Mouse (Mus musculus) kidney, postnatal 0 days (tissue): Measurements from ENCODE around the gene Gm20388. TPM values are rescaled to one million over a fixed set of nuclear protein-coding genes. Genes with fewer than 3 reads are reported as not detected.
A peak's percentile ranks its signal among the peaks of the same experiment; 100 is the strongest.
"Not testable (repeated sequence)": the region's sequence is repeated elsewhere in the genome, so short reads cannot be mapped to it uniquely, and the experiment has no call there.

Experiments used
- ATAC-seq: fragments of 200-750 bp; cut with Nextera tagmentation; replicated peaks from 2 replicates; pipeline ENCODE4 v1.8.0; 2017; ENCODE audit warnings: low read depth, moderate number of reproducible peaks, moderate TSS enrichment, moderate library complexity; ENCODE audit not compliant: low FRiP score
- DNase-seq: peaks from one replicate; pipeline ENCODE4 v3.0.0-alpha.2; 2016; ENCODE audit warnings: low spot score
- H3K27ac ChIP-seq: fragments of 300-500 bp; sonication (generic); 2 replicates; pipeline ENCODE4 v1.5.1; 2014; ENCODE audit warnings: mild to moderate bottlenecking
- H3K27me3 ChIP-seq: fragments of 300-500 bp; sonication (generic); 2 replicates; pipeline ENCODE4 v1.6.1; 2014; ENCODE audit warnings: low read length, mixed read lengths; ENCODE audit not compliant: insufficient read depth
- H3K36me3 ChIP-seq: fragments of 300-500 bp; sonication (generic); 2 replicates; pipeline ENCODE4 v1.6.1; 2014; ENCODE audit warnings: low read length, mixed read lengths; ENCODE audit not compliant: insufficient read depth
- H3K4me1 ChIP-seq: fragments of 300-500 bp; sonication (generic); replicated peaks from 2 replicates; pipeline ENCODE4 v1.6.1; 2014; ENCODE audit warnings: antibody characterized with exemption, low read length, mixed read lengths; ENCODE audit not compliant: insufficient read depth
- H3K4me2 ChIP-seq: fragments of 300-500 bp; sonication (generic); 2 replicates; pipeline ENCODE4 v1.6.1; 2014; ENCODE audit warnings: mild to moderate bottlenecking, low read length, moderate library complexity, mixed read lengths
- H3K4me3 ChIP-seq: fragments of 300-500 bp; sonication (generic); replicated peaks from 2 replicates; pipeline ENCODE4 v1.5.1; 2014; ENCODE audit warnings: low read depth, low read length
- H3K9ac ChIP-seq: fragments of 300-500 bp; sonication (generic); 2 replicates; pipeline ENCODE4 v1.6.1; 2014; ENCODE audit warnings: low read depth, low read length
- H3K9me3 ChIP-seq: fragments of 300-500 bp; sonication (generic); replicated peaks from 2 replicates; pipeline ENCODE4 v1.6.1; 2016; ENCODE audit warnings: low read length, inconsistent platforms, mixed read lengths
- CTCF ChIP-seq: IDR thresholded peaks from 2 replicates; pipeline ENCODE4 v1.5.1; 2016; ENCODE audit warnings: antibody characterized with exemption, low read depth, mild to moderate bottlenecking, moderate library complexity
- WGBS: fragments of 180-500 bp; shearing (Covaris S2); extraction: QIAGEN DNeasy Blood & Tissue Kit; methylation state at CpG from one replicate; pipeline ENCODE4 v1.1.7; 2014; 5-methylcytosine and 5-hydroxymethylcytosine counted together
- polyA plus RNA-seq: library from polyadenylated mRNA; unstranded; fragments of >200 nt; fragmentation: Nextera tagmentation; extraction: Ambion mirVana; gene quantifications from 2 replicates; pipeline ENCODE4 v1.2.1, GENCODE M21; 2015

Gene Gm20388
- polyA plus RNA-seq, 1 experiment from 2014 or later: not detected

GRCm38 (mm10) chr8:123020859-123021258 lies 3110.2 kb downstream of the Gm20388 start:
- Histone ChIP-seq H3K36me3 (no peaks in the 10 kb centered on the region), H3K4me1 (peaks cover 20% of the 10 kb centered on the region; the same call in 1 of the 2 replicates), H3K27me3 (no peaks in the 10 kb centered on the region), H3K27ac (0 out of 2 replicates have a peak overlapping the region, but pooled peaks have one; percentile 36), H3K9me3 (no peaks in the 10 kb centered on the region), H3K4me3 (no peak overlapping the region), H3K9ac (no peak overlapping the region), H3K4me2 (no peak overlapping the region)
- no peak for TF ChIP-seq CTCF
- WGBS: 78% methylated on average over 2 of the region's 2 CpGs
- ATAC-seq (no peak), DNase-seq (no peak)

DNA sequence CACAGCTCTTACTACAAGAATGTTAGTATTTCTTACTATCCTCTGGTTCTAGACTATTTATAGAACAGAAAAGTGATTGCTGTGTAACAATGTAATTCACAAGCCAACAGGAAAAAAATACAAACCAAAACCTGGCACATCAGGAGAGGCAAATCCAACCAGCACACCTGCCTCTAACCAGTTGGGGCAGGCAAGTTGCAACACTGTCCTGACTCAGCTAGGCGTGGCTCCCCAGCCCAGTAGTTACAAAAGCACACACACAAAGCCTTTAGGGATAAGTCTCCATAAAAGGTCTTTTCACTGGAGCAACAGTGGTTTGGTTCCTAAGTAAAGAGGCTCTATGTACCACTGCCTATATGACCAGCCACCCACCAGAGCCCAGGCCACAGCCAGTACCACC lies 3110.6 kb downstream of the Gm20388 start:
- DNase-seq (no peak), ATAC-seq (no peak)
- no peak for TF ChIP-seq CTCF
- H3K9ac ChIP-seq: no peak overlapping the region
- peaks cover 20% of the 10 kb centered on the region; the same call in 1 of the 2 replicates for H3K4me1 ChIP-seq
- H3K36me3 ChIP-seq: no peaks in the 10 kb centered on the region
- H3K9me3 ChIP-seq: no peaks in the 10 kb centered on the region
- no peak overlapping the region for H3K4me3 ChIP-seq
- no peak overlapping the region for H3K4me2 ChIP-seq
- 0 out of 2 replicates have a peak overlapping the region, but pooled peaks have one; percentile 36 for H3K27ac ChIP-seq
- WGBS: 60% methylated on average over 1 of the region's 1 CpGs
- no peaks in the 10 kb centered on the region for H3K27me3 ChIP-seq

DNA sequence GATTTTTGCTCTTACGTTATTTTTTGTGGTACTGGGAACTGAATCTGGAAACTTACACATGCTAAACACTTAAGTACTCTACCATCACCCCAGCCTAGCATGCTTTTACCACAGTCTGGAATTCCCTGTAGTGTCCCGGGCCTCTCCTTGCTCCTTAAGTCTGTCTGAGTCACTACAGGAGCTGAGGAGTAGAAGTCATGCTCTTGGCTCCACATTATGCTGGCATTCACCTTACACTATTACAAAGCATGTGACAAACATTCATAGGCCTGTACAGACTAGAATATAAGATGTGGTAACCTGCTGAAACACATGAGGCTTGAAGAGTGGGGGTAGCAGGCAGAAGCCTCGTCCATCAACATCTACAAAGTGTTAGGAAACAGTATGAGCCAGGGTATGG lies 3112.1 kb downstream of the Gm20388 start:
- Histone ChIP-seq H3K4me1 (peaks cover 19% of the 10 kb centered on the region; the same call in 1 of the 2 replicates), H3K4me3 (no peak overlapping the region), H3K27me3 (no peaks in the 10 kb centered on the region), H3K9ac (no peak overlapping the region), H3K36me3 (no peaks in the 10 kb centered on the region), H3K4me2 (no peak overlapping the region), H3K27ac (no peak overlapping the region), H3K9me3 (no peaks in the 10 kb centered on the region)
- 73% methylated on average over 3 of the region's 3 CpGs for WGBS
- no peak for ATAC-seq
- DNase-seq: no peak
- no peak for TF ChIP-seq CTCF

DNA sequence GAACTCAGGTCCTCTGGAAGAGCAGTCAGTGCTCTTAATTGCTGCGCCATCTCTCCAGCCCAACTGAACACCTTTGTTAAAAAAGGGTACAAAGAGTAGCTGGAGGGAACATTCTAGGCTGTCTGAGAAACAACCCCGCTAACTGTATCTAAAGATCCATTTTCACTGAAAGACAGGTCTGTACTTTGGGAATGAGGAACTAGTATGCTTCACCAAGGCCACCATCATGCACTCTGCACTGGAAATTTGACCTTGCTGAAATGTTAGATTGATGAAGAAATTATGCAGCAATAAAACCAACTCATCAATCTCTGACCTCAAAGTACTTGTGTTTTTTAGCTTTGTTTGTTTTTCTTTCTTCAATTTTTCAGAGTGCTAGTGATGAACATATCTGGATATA lies 3113.6 kb downstream of the Gm20388 start:
- Histone ChIP-seq H3K4me1 (peaks cover 13% of the 10 kb centered on the region; the same call in 1 of the 2 replicates), H3K9ac (no peak overlapping the region), H3K9me3 (no peaks in the 10 kb centered on the region), H3K27ac (no peak overlapping the region), H3K4me2 (no peak overlapping the region), H3K27me3 (no peaks in the 10 kb centered on the region), H3K36me3 (no peaks in the 10 kb centered on the region), H3K4me3 (no peak overlapping the region)
- no peak for TF ChIP-seq CTCF
- ATAC-seq (no peak), DNase-seq (no peak)
- 99% methylated on average over 2 of the region's 2 CpGs for WGBS

GRCm38 (mm10) chr8:123025951-123026351 lies 3115.3 kb downstream of the Gm20388 start:
- ATAC-seq (no peak), DNase-seq (no peak)
- no peaks in the 10 kb centered on the region for H3K36me3 ChIP-seq
- no peak overlapping the region for H3K27ac ChIP-seq
- H3K27me3 ChIP-seq: no peaks in the 10 kb centered on the region
- no peak overlapping the region for H3K9ac ChIP-seq
- 0 out of 2 replicates have a peak, but pooled peaks cover 7% of the 10 kb centered on the region for H3K4me1 ChIP-seq
- no peak for TF ChIP-seq CTCF
- H3K4me2 ChIP-seq: no peak overlapping the region
- 69% methylated on average over 3 of the region's 3 CpGs for WGBS
- H3K4me3 ChIP-seq: no peak overlapping the region
- no peaks in the 10 kb centered on the region for H3K9me3 ChIP-seq

DNA sequence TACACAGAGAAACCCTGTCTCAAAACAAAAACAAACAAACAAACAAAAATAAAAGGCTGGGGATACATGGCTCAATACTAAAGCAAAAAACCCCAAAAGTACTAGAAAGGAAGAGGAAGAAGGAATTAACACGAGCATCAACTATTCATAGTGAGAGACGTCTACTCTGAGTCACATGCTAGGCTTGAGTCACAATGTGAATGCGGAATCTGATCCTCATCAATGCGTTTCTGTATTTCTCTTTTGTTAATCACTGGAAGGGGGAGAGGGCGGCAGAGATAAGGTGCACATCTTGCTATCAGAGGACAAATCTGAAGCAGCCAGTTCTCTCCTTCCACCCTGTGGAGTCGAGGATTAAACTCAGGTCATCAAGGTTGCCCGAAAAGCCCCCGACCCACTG lies 3117.1 kb downstream of the Gm20388 start:
- no peak for DNase-seq
- TF ChIP-seq CTCF: no peak

DNA sequence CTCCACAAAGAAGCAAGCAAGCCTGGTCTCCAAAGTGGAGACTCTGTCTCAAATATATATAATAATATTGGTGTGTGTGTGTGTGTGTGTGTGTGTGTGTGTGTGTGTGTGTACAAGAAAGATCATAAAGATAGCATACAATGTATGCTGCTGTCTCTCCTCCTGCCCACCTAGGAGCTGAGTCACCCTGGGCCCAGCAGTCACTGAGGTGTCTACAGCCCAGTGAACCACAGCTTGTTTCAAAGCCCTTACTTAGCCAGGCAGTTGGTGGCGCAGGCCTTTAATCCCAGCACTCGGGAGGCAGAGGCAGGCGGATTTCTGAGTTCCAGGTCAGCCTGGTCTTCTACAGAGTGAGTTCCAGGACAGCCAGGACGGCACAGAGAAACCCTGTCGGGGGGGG lies 3119.4 kb downstream of the Gm20388 start:
- not testable (repeated sequence) for H3K4me2 ChIP-seq, H3K9me3 ChIP-seq, H3K4me3 ChIP-seq, H3K36me3 ChIP-seq, H3K27me3 ChIP-seq, H3K4me1 ChIP-seq, H3K9ac ChIP-seq, H3K27ac ChIP-seq, ATAC-seq, DNase-seq
- WGBS: 76% methylated on average over 5 of the region's 5 CpGs

More for the DNA sequence above, 3117.1 kb downstream of the Gm20388 start:
- WGBS: 93% methylated on average over 8 of the region's 8 CpGs
- Histone ChIP-seq H3K9me3 (no peaks in the 10 kb centered on the region), H3K27ac (no peak overlapping the region), H3K4me3 (no peak overlapping the region), H3K36me3 (no peaks in the 10 kb centered on the region), H3K4me2 (no peak overlapping the region), H3K27me3 (no peaks in the 10 kb centered on the region), H3K9ac (no peak overlapping the region), H3K4me1 (no peaks in the 10 kb centered on the region)
- no peak for ATAC-seq
